Mouse (Mus musculus) midbrain, embryonic 14.5 days (tissue): ENCODE measurements around the gene Dnajc11. TPM values are rescaled to one million over a fixed set of nuclear protein-coding genes. Genes with fewer than 3 reads are reported as not detected.

Experiments
- ATAC-seq: fragments of 200-750 bp; cut with Nextera tagmentation; 2 replicates; pipeline ENCODE4 v1.8.0; 2017; ENCODE audit warnings: moderate number of reproducible peaks, moderate library complexity; ENCODE audit not compliant: low FRiP score, low TSS enrichment
- DNase-seq: peaks from one replicate; pipeline ENCODE4 v3.0.0-alpha.2; 2015
- H3K27ac ChIP-seq: fragments of 300-500 bp; sonication (generic); replicated peaks from 2 replicates; pipeline ENCODE4 v1.5.1; 2014; ENCODE audit warnings: mild to moderate bottlenecking, low read depth, low read length, moderate library complexity
- H3K27me3 ChIP-seq: fragments of 300-500 bp; sonication (generic); 2 replicates; pipeline ENCODE4 v1.6.1; 2014; ENCODE audit warnings: low read length, control low read depth, mixed read lengths; ENCODE audit not compliant: control insufficient read depth, insufficient read depth
- H3K36me3 ChIP-seq: fragments of 300-500 bp; sonication (generic); 2 replicates; pipeline ENCODE4 v1.6.1; 2014; ENCODE audit warnings: low read length, control low read depth; ENCODE audit not compliant: control insufficient read depth, insufficient read depth
- H3K4me1 ChIP-seq: fragments of 300-500 bp; sonication (generic); 2 replicates; pipeline ENCODE4 v1.6.1; 2014; ENCODE audit warnings: mild to moderate bottlenecking, antibody characterized with exemption, low read length, control low read depth; ENCODE audit not compliant: control insufficient read depth, insufficient read depth
- H3K4me2 ChIP-seq: fragments of 300-500 bp; sonication (generic); 2 replicates; pipeline ENCODE4 v1.6.1; 2014; ENCODE audit warnings: mild to moderate bottlenecking, low read length, moderate library complexity
- H3K4me3 ChIP-seq: fragments of 300-500 bp; sonication (generic); replicated peaks from 2 replicates; pipeline ENCODE4 v1.5.1; 2014; ENCODE audit warnings: low read depth, low read length
- H3K9ac ChIP-seq: fragments of 300-500 bp; sonication (generic); replicated peaks from 2 replicates; pipeline ENCODE4 v1.6.1; 2014; ENCODE audit warnings: mild to moderate bottlenecking, low read length, moderate library complexity
- H3K9me3 ChIP-seq: fragments of 300-500 bp; sonication (generic); 2 replicates; pipeline ENCODE4 v1.6.1; 2016; ENCODE audit warnings: low read length, control low read depth, mixed read lengths; ENCODE audit not compliant: control insufficient read depth
- WGBS: fragments of 180-500 bp; shearing (Covaris S2); extraction: QIAGEN DNeasy Blood & Tissue Kit; methylation state at CpG from one replicate; pipeline ENCODE4 v1.1.7; 2014; 5-methylcytosine and 5-hydroxymethylcytosine counted together
- polyA plus RNA-seq: library from polyadenylated mRNA; unstranded; fragments of >200 nt; fragmentation: Nextera tagmentation; extraction: Ambion mirVana; gene quantifications from 2 replicates; pipeline ENCODE4 v1.2.1, GENCODE M21; 2014

Gene Dnajc11
- polyA plus RNA-seq, 1 experiment from 2014 or later, result 75.2 TPM

GRCm38 (mm10) chr4:151996173-151996950, 62.9 kb downstream of the Dnajc11 start, which contains the start of gene Phf13:
TSS of gene Phf13 (minus strand) at chr4:151996258.
- DNase-seq, result peak; percentile 100

GRCm38 (mm10) chr4:151996951-151997222, 63.4 kb downstream of the Dnajc11 start:
- Histone ChIP-seq H3K27me3 (no peaks in the 10 kb centered on the region), H3K4me1 (peaks cover 9% of the 10 kb centered on the region), H3K27ac (peak overlapping the region; percentile 87), H3K36me3 (peaks cover 15% of the 10 kb centered on the region), H3K4me2 (peak overlapping the region; percentile 68), H3K9ac (peak overlapping the region; percentile 72), H3K4me3 (peak overlapping the region; percentile 83), H3K9me3 (no peaks in the 10 kb centered on the region)
- WGBS, result 5% methylated on average over 13 of the region's 13 CpGs
- ATAC-seq (no peak), DNase-seq (no peak)

More at GRCm38 (mm10) chr4:151996173-151996950, 62.9 kb downstream of the Dnajc11 start, which contains the start of gene Phf13:
- Histone ChIP-seq H3K4me2 (peak within 1 kb of the TSS; percentile 91), H3K9ac (peak within 1 kb of the TSS; percentile 84), H3K27me3 (no peaks in the 10 kb centered on the region), H3K27ac (peak within 1 kb of the TSS; percentile 87), H3K9me3 (no peaks in the 10 kb centered on the region), H3K4me1 (peaks cover 9% of the 10 kb centered on the region), H3K4me3 (peak within 1 kb of the TSS; percentile 83), H3K36me3 (peaks cover 20% of the 10 kb centered on the region)
- peak; percentile 98 for ATAC-seq
- WGBS, result under 1% methylated on average over 94 of the region's 94 CpGs

GRCm38 (mm10) chr4:151997701-151998100, 64.2 kb downstream of the Dnajc11 start:
- ATAC-seq, result no peak
- no peak overlapping the region for H3K4me3 ChIP-seq
- H3K9ac ChIP-seq, result no peak overlapping the region
- no peak overlapping the region for H3K4me2 ChIP-seq
- H3K27ac ChIP-seq, result no peak overlapping the region
- no peaks in the 10 kb centered on the region for H3K27me3 ChIP-seq
- H3K9me3 ChIP-seq, result no peaks in the 10 kb centered on the region
- H3K36me3 ChIP-seq, result peaks cover 7% of the 10 kb centered on the region
- DNase-seq, result no peak
- WGBS, result 83% methylated on average over 3 of the region's 3 CpGs
- H3K4me1 ChIP-seq, result peaks cover 9% of the 10 kb centered on the region

GRCm38 (mm10) chr4:151999481-151999880, 66.0 kb downstream of the Dnajc11 start:
- Histone ChIP-seq H3K36me3 (no peaks in the 10 kb centered on the region), H3K4me1 (peaks cover 2% of the 10 kb centered on the region), H3K27me3 (no peaks in the 10 kb centered on the region), H3K4me3 (no peak overlapping the region), H3K9me3 (no peaks in the 10 kb centered on the region), H3K9ac (no peak overlapping the region), H3K27ac (no peak overlapping the region), H3K4me2 (no peak overlapping the region)
- DNase-seq (no peak), ATAC-seq (no peak)
- 60% methylated on average over 3 of the region's 3 CpGs for WGBS

- Histone ChIP-seq H3K9me3 (no peaks in the 10 kb centered on the region), H3K27me3 (no peaks in the 10 kb centered on the region), H3K36me3 (no peaks in the 10 kb centered on the region), H3K9ac (no peak overlapping the region), H3K4me1 (no peaks in the 10 kb centered on the region), H3K4me3 (no peak overlapping the region), H3K4me2 (no peak overlapping the region), H3K27ac (no peak overlapping the region)
- DNase-seq (no peak), ATAC-seq (no peak)
- WGBS, result 60% methylated on average over 4 of the region's 4 CpGs
These were observed 67.4 kb downstream of the Dnajc11 start for GRCm38 (mm10) chr4:152000906-152001305.

- no peaks in the 10 kb centered on the region for H3K36me3 ChIP-seq
- H3K4me1 ChIP-seq, result no peaks in the 10 kb centered on the region
- H3K4me3 ChIP-seq, result no peak overlapping the region
- H3K9me3 ChIP-seq, result no peaks in the 10 kb centered on the region
- ATAC-seq (no peak), DNase-seq (no peak)
- H3K27me3 ChIP-seq, result peaks cover 1% of the 10 kb centered on the region
- no peak overlapping the region for H3K9ac ChIP-seq
- 63% methylated on average over 4 of the region's 4 CpGs for WGBS
- H3K27ac ChIP-seq, result no peak overlapping the region
- H3K4me2 ChIP-seq, result no peak overlapping the region
These were observed 67.8 kb downstream of the Dnajc11 start for GRCm38 (mm10) chr4:152001335-152001734.

- ATAC-seq (no peak), DNase-seq (no peak)
- Histone ChIP-seq H3K4me3 (no peak overlapping the region), H3K9ac (no peak overlapping the region), H3K36me3 (no peaks in the 10 kb centered on the region), H3K9me3 (no peaks in the 10 kb centered on the region), H3K4me1 (no peaks in the 10 kb centered on the region), H3K27ac (no peak overlapping the region), H3K4me2 (no peak overlapping the region), H3K27me3 (peaks cover 8% of the 10 kb centered on the region)
- 92% methylated on average over 3 of the region's 3 CpGs for WGBS
These were observed 68.6 kb downstream of the Dnajc11 start for GRCm38 (mm10) chr4:152002063-152002462.

- no peak overlapping the region for H3K4me2 ChIP-seq
- H3K27ac ChIP-seq, result no peak overlapping the region
- ATAC-seq (no peak), DNase-seq (peak; percentile 14)
- H3K4me1 ChIP-seq, result peaks cover 29% of the 10 kb centered on the region
- H3K9me3 ChIP-seq, result no peaks in the 10 kb centered on the region
- no peak overlapping the region for H3K9ac ChIP-seq
- 76% methylated on average over 6 of the region's 6 CpGs for WGBS
- H3K27me3 ChIP-seq, result peaks cover 34% of the 10 kb centered on the region
- H3K36me3 ChIP-seq, result no peaks in the 10 kb centered on the region
- H3K4me3 ChIP-seq, result no peak overlapping the region
These were observed 72.6 kb downstream of the Dnajc11 start for GRCm38 (mm10) chr4:152006137-152006536.

GRCm38 (mm10) chr4:152006812-152007211, 73.3 kb downstream of the Dnajc11 start:
- Histone ChIP-seq H3K27ac (no peak overlapping the region), H3K9me3 (no peaks in the 10 kb centered on the region), H3K9ac (no peak overlapping the region), H3K27me3 (peaks cover 34% of the 10 kb centered on the region), H3K4me2 (no peak overlapping the region), H3K4me1 (peaks cover 29% of the 10 kb centered on the region), H3K4me3 (no peak overlapping the region), H3K36me3 (no peaks in the 10 kb centered on the region)
- no peak for ATAC-seq
- WGBS, result 15% methylated on average over 3 of the region's 3 CpGs
- DNase-seq, result no peak
